Mouse (Mus musculus): ENCODE results near the gene Wscd2.
A peak's percentile ranks its signal among the peaks of the same experiment; 100 is the strongest.
"Not testable (repeated sequence)": the region's sequence is repeated elsewhere in the genome, so short reads cannot be mapped to it uniquely, and the experiment has no call there.

The Wscd2 gene

GRCm38 (mm10) chr5:113584439-113584838 lies 94.3 kb downstream of the Wscd2 start:
- no peak for DNase-seq (ENCODE audit: low spot score)

- DNase-seq (ENCODE audit: low spot score): not testable (repeated sequence)
Measured at GRCm38 (mm10) chr5:113585619-113586457, 95.7 kb downstream of the Wscd2 start.

GRCm38 (mm10) chr5:113586458-113586849 lies 96.3 kb downstream of the Wscd2 start:
- not testable (repeated sequence) for DNase-seq (ENCODE audit: low spot score)

- DNase-seq (ENCODE audit: low spot score): no peak
Measured at GRCm38 (mm10) chr5:113590010-113590640, 100.0 kb downstream of the Wscd2 start.

DNA sequence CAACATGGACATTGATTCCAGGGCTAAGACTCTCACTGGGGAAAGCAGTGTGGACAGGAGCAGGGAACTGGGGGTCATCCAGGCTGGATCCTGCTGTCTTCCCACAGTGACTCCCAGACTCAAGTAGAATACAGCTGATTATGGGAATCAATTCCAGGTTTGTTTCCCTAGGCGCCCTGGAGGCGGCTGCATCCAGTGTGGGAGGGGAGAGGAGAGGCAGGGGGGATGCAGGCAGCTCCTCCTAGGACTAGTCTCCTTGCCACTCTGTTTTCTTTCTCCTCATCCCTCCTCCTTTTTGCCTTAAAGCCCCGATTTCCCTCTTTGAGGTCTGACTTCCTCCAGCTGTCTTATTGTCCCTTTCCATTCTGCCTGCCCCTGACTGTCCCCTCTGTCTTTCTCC lies 101.0 kb downstream of the Wscd2 start:
- no peak for DNase-seq (ENCODE audit: low spot score)

DNA sequence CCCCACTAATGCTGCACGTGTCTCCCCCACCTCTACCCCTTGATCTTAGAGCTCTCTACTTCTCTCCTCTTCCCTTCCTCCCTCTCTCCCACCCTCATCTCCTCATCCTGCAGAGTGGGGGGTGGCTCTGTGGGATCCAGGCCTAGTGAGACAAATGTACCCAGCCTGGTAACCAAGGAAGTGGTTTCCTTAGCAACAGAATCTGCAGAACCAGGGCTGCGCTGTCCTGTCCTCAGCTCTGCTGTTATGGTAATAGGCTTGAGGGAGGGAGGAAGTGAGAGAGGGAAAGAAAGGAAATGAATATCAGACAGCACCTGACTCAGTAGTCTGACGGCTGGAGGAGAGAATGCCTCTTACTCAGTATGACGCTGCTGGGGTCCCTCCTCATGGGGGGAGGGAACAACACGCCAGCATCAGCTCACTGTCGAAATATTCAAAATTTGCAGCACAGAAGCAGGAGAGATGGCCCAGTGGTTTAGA lies 101.7 kb downstream of the Wscd2 start:
- DNase-seq (ENCODE audit: low spot score): no peak

GRCm38 (mm10) chr5:113593911-113594705 lies 104.0 kb downstream of the Wscd2 start:
- DNase-seq (ENCODE audit: low spot score): no peak

GRCm38 (mm10) chr5:113596252-113596651 lies 106.1 kb downstream of the Wscd2 start:
- no peak for DNase-seq (ENCODE audit: low spot score)

DNA sequence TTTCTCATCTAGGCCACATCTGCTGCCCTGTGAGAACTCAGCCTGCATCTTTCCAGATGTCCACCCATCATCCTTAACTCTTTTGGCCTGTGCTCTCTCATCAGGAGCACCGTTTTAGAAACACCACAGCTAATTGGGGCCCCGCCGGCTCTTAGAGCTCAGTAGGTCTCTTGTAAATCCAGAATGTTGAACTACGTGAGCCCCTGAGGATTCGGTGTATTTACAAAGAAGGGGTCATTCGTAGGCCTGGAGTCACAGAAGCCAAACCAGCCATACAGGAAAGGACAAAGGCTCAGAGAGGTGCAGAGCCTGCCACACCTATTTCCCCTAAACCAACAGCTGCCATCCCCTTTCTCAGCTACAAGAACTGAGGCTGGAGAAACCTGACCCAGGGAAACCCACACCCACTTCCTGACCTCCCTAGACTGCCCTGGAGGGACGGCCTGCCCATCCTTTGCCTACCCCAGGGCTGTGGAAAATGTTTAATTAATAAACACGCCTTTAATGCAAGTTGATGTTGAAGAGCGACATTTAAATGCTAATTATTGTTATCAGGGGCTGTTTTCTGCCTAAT lies 106.7 kb downstream of the Wscd2 start:
- DNase-seq (ENCODE audit: low spot score): no peak

GRCm38 (mm10) chr5:113600181-113600580 lies 110.0 kb downstream of the Wscd2 start:
- no peak for DNase-seq (ENCODE audit: low spot score)

DNA sequence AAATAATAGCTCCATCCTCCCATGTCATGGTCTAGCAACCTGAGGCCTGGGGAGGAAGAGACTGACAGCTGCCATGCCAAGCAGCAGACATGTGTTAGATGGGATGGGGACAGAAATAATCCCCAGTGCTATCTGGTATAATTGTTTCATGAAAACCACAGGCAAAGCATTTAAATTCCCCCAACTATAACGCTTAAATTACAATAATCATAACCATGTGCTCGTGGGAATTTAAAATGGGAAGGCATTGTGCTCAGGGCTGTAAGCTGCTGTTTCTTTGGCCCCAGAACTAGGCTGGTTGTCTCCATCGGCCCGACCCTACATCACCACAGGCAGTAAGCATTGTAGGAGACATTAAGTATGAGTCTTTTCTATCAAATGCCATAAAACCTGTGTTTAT lies 110.7 kb downstream of the Wscd2 start:
- DNase-seq (ENCODE audit: low spot score): no peak

DNA sequence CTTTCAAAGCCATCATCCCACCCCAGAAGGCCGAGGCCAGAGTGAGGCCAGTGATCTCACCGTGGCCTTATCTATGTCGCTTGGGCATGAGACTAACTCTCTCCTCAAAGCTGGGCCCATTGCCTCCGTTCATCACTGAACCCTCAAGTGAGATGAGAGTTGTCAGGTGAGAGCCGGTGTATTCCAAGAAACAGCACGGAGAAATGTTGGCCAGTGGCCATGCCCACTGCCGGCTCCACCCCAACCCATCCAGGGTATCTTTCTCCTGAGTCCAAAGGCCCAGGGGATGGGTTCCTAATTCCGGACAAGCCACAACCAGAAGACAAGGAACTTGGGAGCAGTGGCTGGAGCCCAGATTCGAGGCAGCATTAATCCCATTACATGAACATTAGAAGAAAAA lies 113.3 kb downstream of the Wscd2 start:
- DNase-seq (ENCODE audit: low spot score): no peak

GRCm38 (mm10) chr5:113604758-113605157 lies 114.6 kb downstream of the Wscd2 start:
- peak; percentile 25 for DNase-seq (ENCODE audit: low spot score)

DNA sequence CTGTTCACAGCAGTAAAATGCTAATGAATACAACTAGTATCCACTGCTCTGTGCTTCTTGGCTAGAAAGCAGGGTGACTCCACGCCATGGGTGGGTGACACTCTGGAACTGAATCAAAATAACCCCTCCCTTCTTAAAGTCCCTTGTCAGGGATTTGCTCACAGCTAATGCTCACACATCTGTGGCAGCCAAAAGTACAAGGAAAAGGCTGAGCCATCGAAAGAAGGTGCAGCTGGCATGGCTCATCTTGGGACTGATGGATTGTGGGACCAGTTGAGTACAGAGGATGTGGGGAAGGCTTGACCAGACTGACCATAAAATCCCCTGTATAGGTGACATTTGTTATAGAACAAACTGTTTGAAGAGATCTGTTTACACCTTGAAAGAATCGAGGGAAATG lies 116.0 kb downstream of the Wscd2 start:
- no peak for DNase-seq (ENCODE audit: low spot score)

DNA sequence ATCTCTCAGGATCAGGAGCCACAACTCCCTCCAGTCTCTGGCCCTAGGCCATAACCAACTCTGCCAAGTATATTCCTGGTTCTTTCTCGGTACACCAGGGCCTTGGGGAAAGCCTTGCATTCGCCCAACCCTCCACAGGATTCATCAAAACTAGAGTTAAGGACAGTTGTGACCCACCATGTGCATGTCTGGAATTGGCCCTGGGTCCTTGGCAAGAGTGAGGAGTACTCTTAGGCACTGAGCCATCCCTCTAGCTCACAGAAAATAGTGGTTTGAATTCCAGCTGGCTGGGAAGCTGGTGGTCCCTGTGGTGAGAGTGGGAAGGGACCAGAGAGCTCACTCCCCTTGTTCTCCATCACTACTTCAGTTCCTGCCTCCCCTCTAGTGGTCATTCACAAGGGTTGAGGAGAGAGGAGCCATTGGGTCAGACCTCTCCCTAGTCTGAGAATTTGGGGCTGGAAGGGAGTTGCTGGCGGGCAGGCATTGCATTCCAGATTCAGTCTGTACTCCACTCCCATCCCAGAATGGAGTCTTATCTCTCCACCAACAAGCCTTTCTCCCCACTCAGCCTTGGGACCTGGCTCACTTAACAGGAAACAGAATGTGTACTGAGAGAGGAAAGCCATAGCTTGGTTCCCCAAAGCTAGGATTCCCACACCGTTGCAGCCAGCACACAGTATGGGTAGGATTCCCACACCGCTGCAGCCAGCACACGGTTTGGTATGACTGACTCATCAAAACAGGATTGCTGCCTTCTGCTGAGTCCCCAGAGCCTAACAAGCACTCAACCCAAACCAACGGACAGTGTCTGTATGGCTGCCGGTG lies 117.0 kb downstream of the Wscd2 start:
- no peak for DNase-seq (ENCODE audit: low spot score)

GRCm38 (mm10) chr5:113607941-113608431 lies 117.9 kb downstream of the Wscd2 start:
- no peak for DNase-seq (ENCODE audit: low spot score)

DNA sequence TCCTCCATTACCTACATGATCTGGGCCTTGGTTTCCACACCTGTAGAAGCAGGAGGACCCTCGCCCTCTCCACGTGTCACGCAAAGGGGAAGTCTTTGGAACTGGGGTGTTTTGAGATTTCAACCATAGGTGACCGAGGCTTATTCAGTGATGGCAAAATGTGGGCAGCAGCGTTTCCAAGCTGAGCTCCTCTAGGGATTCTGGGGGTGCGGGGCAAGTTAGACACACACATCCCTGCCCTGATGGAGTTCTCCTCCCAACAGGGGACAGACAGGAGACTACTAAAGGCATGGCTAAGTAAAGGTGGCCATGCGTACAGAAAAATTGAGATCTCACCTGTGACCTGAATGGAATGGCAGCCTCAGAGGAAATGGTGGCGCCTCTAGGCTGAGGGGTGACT lies 118.4 kb downstream of the Wscd2 start:
- DNase-seq (ENCODE audit: low spot score): no peak

DNA sequence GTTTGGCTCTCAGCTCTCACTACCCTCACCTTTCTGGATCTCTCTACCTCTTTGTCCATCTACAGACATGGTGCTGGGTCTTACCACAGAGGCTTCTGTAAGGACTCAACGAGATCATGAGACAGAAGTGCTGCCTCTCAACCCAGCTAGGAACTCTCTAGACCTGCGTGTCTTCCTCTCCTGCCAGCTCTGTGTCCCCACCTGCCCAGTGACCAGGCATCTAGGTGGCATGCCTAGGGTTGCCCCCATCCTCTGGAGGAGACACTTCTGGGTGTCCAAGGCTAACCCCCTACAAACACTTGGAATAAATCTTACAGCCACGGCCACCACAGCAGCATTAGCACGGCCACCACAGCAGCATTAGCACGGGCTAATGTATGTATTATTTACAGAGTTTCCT lies 119.8 kb downstream of the Wscd2 start:
- DNase-seq (ENCODE audit: low spot score): no peak

GRCm38 (mm10) chr5:113610490-113610889 lies 120.4 kb downstream of the Wscd2 start:
- DNase-seq (ENCODE audit: low spot score): no peak

GRCm38 (mm10) chr5:113611131-113611530 lies 121.0 kb downstream of the Wscd2 start:
- no peak for DNase-seq (ENCODE audit: low spot score)

DNA sequence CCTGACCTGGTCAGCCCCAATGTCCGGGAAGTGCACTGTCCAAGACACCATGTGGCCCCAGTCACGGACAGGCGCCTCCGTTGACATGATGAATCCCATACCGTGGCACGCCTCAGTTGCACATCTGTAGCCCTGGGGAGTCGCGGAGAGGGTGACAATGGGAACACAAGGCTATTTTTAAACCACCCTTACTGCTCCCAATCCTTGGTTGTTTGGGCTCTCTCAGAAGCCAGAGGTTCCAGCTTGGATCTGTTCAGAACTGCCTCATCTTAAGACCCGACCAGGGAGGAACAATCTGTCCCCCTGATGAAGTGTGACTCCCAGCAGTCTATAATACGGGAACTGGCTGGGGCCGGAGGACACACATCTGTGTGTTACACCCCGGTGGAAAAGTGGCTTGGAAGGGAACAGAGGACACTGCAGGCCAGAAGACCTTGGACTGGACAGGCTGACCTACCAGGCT lies 121.7 kb downstream of the Wscd2 start:
- peak; percentile 67 for DNase-seq (ENCODE audit: low spot score)

All from lung, postnatal 25 days (tissue).